Mouse (Mus musculus) hindbrain, embryonic 14.5 days (tissue): ENCODE measurements around the gene Pex11b. TPM values are rescaled to one million over a fixed set of nuclear protein-coding genes. Genes with fewer than 3 reads are reported as not detected.

Source experiments
- ATAC-seq: fragments of 200-750 bp; cut with Nextera tagmentation; 2 replicates; pipeline ENCODE4 v1.8.0; 2017; ENCODE audit warnings: moderate number of reproducible peaks, mild to moderate bottlenecking, moderate TSS enrichment, moderate library complexity; ENCODE audit not compliant: low FRiP score
- DNase-seq: peaks from one replicate; pipeline ENCODE4 v3.0.0-alpha.2; 2015; ENCODE audit warnings: low spot score
- H3K27ac ChIP-seq: fragments of 300-500 bp; sonication (generic); 2 replicates; pipeline ENCODE4 v1.5.1; 2014; ENCODE audit warnings: mild to moderate bottlenecking, moderate library complexity
- H3K27me3 ChIP-seq: fragments of 300-500 bp; sonication (generic); 2 replicates; pipeline ENCODE4 v1.6.1; 2014; ENCODE audit warnings: mild to moderate bottlenecking, low read length, mixed read lengths; ENCODE audit not compliant: control insufficient read depth, insufficient read depth
- H3K36me3 ChIP-seq: fragments of 300-500 bp; sonication (generic); replicated peaks from 2 replicates; pipeline ENCODE4 v1.6.1; 2014; ENCODE audit not compliant: control insufficient read depth, insufficient read depth
- H3K4me1 ChIP-seq: fragments of 300-500 bp; sonication (generic); replicated peaks from 2 replicates; pipeline ENCODE4 v1.6.1; 2014; ENCODE audit warnings: antibody characterized with exemption, low read length, mixed read lengths; ENCODE audit not compliant: control insufficient read depth, insufficient read depth
- H3K4me2 ChIP-seq: fragments of 300-500 bp; sonication (generic); replicated peaks from 2 replicates; pipeline ENCODE4 v1.6.1; 2014; ENCODE audit warnings: mild to moderate bottlenecking, moderate library complexity
- H3K4me3 ChIP-seq: fragments of 300-500 bp; sonication (generic); replicated peaks from 2 replicates; pipeline ENCODE4 v1.5.1; 2014; ENCODE audit warnings: mild to moderate bottlenecking, low read length
- H3K9ac ChIP-seq: fragments of 300-500 bp; sonication (generic); 2 replicates; pipeline ENCODE4 v1.6.1; 2014
- H3K9me3 ChIP-seq: fragments of 300-500 bp; sonication (generic); 2 replicates; pipeline ENCODE4 v1.6.1; 2016; ENCODE audit warnings: low read length; ENCODE audit not compliant: control insufficient read depth
- WGBS: fragments of 180-500 bp; shearing (Covaris S2); extraction: QIAGEN DNeasy Blood & Tissue Kit; methylation state at CpG from one replicate; pipeline ENCODE4 v1.1.7; 2014; 5-methylcytosine and 5-hydroxymethylcytosine counted together
- polyA plus RNA-seq: library from polyadenylated mRNA; unstranded; fragments of >200 nt; fragmentation: Nextera tagmentation; extraction: Ambion mirVana; gene quantifications from 2 replicates; pipeline ENCODE4 v1.2.1, GENCODE M21; 2014

The Pex11b gene
- polyA plus RNA-seq, 1 experiment from 2014 or later, result 58.2 TPM

DNA sequence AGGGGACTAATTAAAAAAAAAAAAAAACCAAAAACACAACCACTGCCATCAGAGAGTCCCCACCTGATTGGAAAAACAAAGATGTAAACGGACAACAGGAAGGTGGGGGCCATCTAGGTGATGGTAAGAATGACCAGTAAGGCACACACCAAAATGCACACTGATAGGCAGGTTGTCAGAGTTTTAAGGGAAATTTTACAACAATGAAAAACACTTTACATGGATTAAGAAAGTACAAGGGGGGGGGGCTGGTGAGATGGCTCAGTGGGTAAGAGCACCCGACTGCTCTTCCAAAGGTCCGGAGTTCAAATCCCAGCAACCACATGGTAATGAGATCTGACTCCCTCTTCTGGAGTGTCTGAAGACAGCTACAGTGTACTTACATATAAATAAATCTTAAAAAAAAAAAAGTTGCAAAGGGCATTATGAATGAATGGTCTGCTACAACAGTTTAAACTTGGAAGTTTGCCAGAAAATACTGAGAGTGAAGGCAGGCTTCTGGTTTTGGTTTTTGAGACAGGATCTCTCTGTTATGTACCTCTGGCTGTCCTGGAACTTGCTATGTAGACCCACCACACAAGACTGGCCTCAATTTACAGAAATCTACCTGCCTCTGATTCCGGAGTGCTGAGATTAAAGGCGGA is 33.4 kb downstream of the Pex11b start:
- Histone ChIP-seq H3K36me3 (no peaks in the 10 kb centered on the region), H3K4me2 (no peak overlapping the region), H3K27ac (no peak overlapping the region), H3K9me3 (no peaks in the 10 kb centered on the region), H3K9ac (no peak overlapping the region), H3K4me1 (peaks cover 3% of the 10 kb centered on the region; the same call in 1 of the 2 replicates), H3K27me3 (peaks cover 9% of the 10 kb centered on the region; the same call in 1 of the 2 replicates), H3K4me3 (no peak overlapping the region)
- ATAC-seq, result no peak
- no peak for DNase-seq
- WGBS, result 97% methylated on average over 5 of the region's 5 CpGs

DNA sequence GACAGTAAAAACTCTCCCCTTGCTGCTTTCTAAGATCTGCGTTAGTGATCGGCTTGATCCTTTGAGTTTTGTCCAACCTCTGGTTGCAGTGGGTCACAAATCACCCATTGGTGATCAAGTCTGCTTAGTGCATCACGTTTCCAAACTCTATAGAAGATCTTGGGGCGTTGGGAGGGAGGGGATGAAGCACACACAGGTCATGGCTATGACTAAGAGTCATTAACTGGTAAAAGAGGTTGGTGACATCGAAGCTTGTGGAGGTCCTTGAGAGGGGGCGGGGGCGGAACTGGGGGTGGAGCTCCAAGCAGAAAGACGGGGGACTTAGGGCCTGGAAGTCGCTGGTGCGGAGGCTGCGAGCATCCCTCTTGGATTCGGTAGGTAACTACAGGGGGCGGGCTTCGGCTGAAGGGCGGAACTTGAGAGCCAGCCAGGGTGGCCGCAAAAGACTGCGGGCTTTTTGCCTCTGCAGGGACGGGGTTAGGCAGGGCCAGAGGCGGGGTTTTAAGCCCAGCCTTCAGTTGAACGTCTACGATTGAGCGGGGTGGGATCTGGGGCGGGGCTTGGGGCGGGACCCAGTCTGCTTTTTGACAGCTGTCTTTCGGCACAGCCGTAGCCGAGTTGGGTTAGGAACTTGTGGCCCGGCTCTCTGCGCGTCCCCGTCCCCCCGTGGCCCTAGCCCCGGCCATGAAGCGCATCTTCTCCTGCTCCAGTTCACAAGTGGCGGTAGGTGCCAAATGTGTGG is 34.7 kb downstream of the Pex11b start, which contains the start of gene Ankrd35:
TSS of gene Ankrd35 (plus strand) at position 405 of the 742 bp plus-strand sequence.
- WGBS, result 5% methylated on average over 35 of the region's 35 CpGs
- Histone ChIP-seq H3K4me2 (peak within 1 kb of the TSS; percentile 59), H3K4me1 (no peaks in the 10 kb centered on the region; the same call in 1 of the 2 replicates), H3K9ac (peak within 1 kb of the TSS; percentile 36; the same call in 1 of the 2 replicates), H3K9me3 (no peaks in the 10 kb centered on the region), H3K27me3 (peaks cover 9% of the 10 kb centered on the region; the same call in 1 of the 2 replicates), H3K36me3 (no peaks in the 10 kb centered on the region), H3K27ac (no peak within 1 kb of the TSS), H3K4me3 (peak within 1 kb of the TSS; percentile 39)
- ATAC-seq (peak; percentile 94), DNase-seq (peak; percentile 67)

DNA sequence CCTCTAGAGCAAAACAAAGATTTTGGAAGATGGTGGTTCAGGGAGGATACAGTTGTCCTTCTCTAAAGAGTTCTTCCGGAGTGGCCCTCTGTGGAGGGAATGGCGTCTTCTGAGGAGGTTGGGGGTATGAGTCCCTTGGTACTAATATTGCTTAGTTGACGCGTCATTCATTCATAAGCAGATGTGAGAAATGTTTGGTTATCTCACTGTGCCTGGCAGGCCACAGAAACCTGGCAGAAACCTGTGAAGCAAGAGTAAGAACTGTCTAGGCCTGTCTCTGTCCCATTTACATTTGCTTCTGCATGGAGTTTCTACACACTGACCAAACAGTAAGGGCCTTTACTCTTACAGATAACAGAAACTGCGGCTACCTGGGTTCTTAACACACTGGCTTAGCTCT is 36.3 kb downstream of the Pex11b start:
- no peak overlapping the region for H3K4me2 ChIP-seq
- H3K27me3 ChIP-seq, result peaks cover 9% of the 10 kb centered on the region; the same call in 1 of the 2 replicates
- H3K36me3 ChIP-seq, result no peaks in the 10 kb centered on the region
- no peak for ATAC-seq
- H3K9me3 ChIP-seq, result no peaks in the 10 kb centered on the region
- no peak for DNase-seq
- no peaks in the 10 kb centered on the region; the same call in 1 of the 2 replicates for H3K4me1 ChIP-seq
- no peak overlapping the region for H3K9ac ChIP-seq
- no peak overlapping the region for H3K27ac ChIP-seq
- WGBS, result 93% methylated on average over 5 of the region's 5 CpGs
- no peak overlapping the region for H3K4me3 ChIP-seq

DNA sequence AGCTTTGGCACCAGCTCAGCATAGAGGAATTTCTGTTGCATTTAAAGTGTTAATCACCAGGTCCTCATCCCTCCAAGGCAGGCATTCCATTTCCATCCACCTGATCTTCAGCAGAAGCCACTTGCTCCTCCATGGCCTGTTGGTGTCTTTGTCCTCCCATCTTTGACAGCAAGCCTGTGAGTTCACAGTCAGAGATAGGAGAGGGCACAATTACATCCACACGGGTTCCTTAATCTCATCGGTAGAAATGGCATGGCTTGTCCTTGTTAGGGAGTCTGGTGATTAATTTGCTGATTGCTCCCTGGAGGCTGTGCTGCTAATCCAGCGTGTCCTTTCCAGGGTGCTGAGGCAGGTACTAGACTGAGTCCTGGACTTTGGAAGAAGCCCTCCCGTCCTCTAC is 38.3 kb downstream of the Pex11b start:
- H3K36me3 ChIP-seq, result no peaks in the 10 kb centered on the region
- 69% methylated on average over 4 of the region's 4 CpGs for WGBS

DNA sequence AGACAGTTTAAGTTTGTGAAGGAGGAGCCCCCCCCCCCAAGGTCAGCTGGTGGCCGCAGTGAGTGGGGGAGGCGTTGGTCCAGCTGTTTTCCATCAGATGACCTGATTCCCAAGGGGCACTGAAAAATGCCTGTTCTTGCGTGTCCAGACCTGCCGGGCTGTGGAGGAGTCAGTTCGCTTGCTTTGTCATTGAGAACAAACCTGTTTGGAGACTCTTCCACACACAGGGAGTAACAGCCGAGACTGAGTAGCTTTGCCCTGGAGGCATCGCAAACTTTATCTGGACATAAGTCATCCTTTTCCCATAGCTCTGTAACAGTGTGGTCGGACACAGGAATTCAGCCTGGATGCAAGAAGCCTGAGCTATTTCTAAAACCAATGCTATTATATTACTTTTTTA is 39.3 kb downstream of the Pex11b start:
- H3K27ac ChIP-seq, result no peak overlapping the region
- DNase-seq, result no peak
- peaks cover 9% of the 10 kb centered on the region; the same call in 1 of the 2 replicates for H3K27me3 ChIP-seq
- H3K4me3 ChIP-seq, result no peak overlapping the region
- no peaks in the 10 kb centered on the region for H3K36me3 ChIP-seq
- no peak overlapping the region for H3K4me2 ChIP-seq
- no peaks in the 10 kb centered on the region; the same call in 1 of the 2 replicates for H3K4me1 ChIP-seq
- WGBS, result 64% methylated on average over 8 of the region's 8 CpGs
- no peaks in the 10 kb centered on the region for H3K9me3 ChIP-seq
- H3K9ac ChIP-seq, result no peak overlapping the region
- no peak for ATAC-seq

More for the DNA sequence above, 38.3 kb downstream of the Pex11b start:
- Histone ChIP-seq H3K4me2 (no peak overlapping the region), H3K4me3 (no peak overlapping the region), H3K9me3 (no peaks in the 10 kb centered on the region), H3K27me3 (peaks cover 9% of the 10 kb centered on the region; the same call in 1 of the 2 replicates), H3K27ac (no peak overlapping the region), H3K4me1 (no peaks in the 10 kb centered on the region; the same call in 1 of the 2 replicates), H3K9ac (no peak overlapping the region)
- DNase-seq (no peak), ATAC-seq (no peak)

DNA sequence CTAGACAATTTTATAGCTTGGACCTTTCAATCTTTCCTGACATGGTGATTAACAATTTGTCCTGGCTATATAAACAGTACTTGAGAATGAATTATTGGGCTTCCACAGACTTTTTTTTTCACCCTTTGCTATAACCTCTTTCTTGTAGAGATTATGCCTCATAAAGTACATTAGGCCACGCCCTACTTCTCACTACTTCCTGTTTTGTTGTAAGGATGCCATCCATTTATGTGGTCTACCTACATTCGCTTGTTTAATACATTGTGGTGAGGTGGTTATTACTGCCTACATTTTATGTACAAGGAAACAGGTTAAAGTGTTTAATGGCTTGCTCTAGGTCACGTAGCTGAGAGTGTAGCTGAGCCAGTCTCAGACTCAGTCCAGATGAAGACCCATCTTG is 40.0 kb downstream of the Pex11b start:
- Histone ChIP-seq H3K36me3 (no peaks in the 10 kb centered on the region), H3K27ac (no peak overlapping the region), H3K9ac (no peak overlapping the region), H3K4me3 (no peak overlapping the region), H3K4me2 (no peak overlapping the region), H3K27me3 (peaks cover 9% of the 10 kb centered on the region; the same call in 1 of the 2 replicates), H3K4me1 (no peaks in the 10 kb centered on the region; the same call in 1 of the 2 replicates), H3K9me3 (no peaks in the 10 kb centered on the region)
- no peak for DNase-seq
- 83% methylated on average over 3 of the region's 3 CpGs for WGBS
- no peak for ATAC-seq

DNA sequence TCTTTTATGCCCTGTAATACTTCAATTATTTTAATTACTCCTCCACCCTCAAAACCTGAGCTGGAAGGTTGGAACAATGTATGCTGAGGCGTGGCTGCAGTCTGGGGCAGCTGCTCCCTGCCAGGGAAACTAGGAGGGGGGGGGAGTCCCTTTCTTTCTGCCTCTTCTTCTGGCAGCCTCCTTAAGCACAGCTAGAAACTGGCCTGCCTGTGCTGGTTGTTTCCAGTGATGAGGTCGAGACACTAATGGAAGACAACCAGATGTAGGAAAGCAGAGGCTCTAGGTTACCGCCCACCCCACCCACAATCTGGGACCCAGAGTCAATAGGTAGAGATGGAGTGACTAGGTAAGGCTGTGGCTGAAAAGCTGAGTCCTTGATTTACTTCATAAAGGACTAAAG is 40.5 kb downstream of the Pex11b start:
- 28% methylated on average over 3 of the region's 3 CpGs for WGBS
- ATAC-seq (no peak), DNase-seq (no peak)

DNA sequence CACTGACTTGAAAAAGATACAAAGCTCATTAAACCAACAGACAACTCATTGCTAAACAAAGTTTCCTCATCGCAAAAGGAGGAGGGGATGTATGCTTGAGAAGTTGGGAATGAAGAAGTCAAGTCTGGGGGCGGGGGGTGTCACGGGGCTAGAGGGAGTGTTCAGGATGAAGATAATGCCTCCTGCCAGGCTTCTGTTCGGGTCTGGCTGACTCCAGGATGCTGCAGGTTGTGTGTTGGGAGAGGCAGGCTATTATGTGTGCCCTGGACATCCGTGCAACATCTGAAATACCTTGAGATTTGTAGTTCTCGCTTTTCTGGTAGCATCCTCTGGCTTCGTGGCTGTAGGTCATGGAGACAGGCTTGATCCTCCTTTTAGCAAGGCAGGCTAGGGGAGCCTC is 43.3 kb downstream of the Pex11b start:
- Histone ChIP-seq H3K4me2 (no peak overlapping the region), H3K4me1 (no peaks in the 10 kb centered on the region), H3K27ac (no peak overlapping the region), H3K27me3 (no peaks in the 10 kb centered on the region), H3K9me3 (no peaks in the 10 kb centered on the region), H3K36me3 (no peaks in the 10 kb centered on the region), H3K9ac (no peak overlapping the region), H3K4me3 (no peak overlapping the region)
- 61% methylated on average over 7 of the region's 7 CpGs for WGBS
- ATAC-seq (no peak), DNase-seq (no peak)

More for the DNA sequence above, 40.5 kb downstream of the Pex11b start:
- Histone ChIP-seq H3K4me2 (no peak overlapping the region), H3K9me3 (no peaks in the 10 kb centered on the region), H3K27ac (no peak overlapping the region), H3K9ac (no peak overlapping the region), H3K4me3 (no peak overlapping the region), H3K4me1 (no peaks in the 10 kb centered on the region), H3K36me3 (no peaks in the 10 kb centered on the region), H3K27me3 (peaks cover 4% of the 10 kb centered on the region; the same call in 1 of the 2 replicates)

DNA sequence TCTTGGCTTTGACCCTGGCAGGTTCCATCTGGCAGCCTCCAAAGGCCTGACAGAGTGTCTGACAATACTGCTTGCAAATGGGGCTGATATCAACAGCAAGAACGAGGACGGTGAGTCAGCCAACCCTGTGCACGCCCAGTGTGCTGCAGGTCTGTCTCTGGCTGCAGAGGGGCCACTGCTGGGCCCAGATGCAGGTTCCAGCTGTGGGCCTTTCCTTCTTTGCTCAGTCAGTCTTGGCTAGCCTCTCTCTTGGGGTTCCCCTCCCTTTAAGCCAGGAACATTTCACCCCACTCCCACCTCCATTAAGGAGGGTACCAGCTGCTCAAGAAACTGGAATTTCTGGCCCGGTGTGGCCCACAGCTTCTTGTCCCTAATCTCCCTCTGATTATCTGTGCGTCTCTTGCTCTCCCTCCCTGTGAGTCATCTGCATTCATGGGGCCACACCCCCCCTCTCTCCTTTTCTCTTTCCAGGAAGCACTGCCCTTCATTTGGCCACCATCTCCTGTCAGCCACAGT is 44.0 kb downstream of the Pex11b start:
- WGBS, result 23% methylated on average over 5 of the region's 5 CpGs

More for the DNA sequence above, 44.0 kb downstream of the Pex11b start:
- H3K9ac ChIP-seq, result no peak overlapping the region
- H3K27me3 ChIP-seq, result peaks cover 5% of the 10 kb centered on the region; the same call in 1 of the 2 replicates
- no peak for DNase-seq
- H3K9me3 ChIP-seq, result no peaks in the 10 kb centered on the region
- ATAC-seq, result no peak
- H3K36me3 ChIP-seq, result no peaks in the 10 kb centered on the region
- no peak overlapping the region for H3K4me2 ChIP-seq
- no peak overlapping the region for H3K4me3 ChIP-seq
- no peak overlapping the region for H3K27ac ChIP-seq
- H3K4me1 ChIP-seq, result no peaks in the 10 kb centered on the region
